Mouse (Mus musculus) bone marrow, adult 2 months (tissue): Measurements from ENCODE around the gene Cdh16.

ENCODE experiments used
- CTCF ChIP-seq: fragments of 200-500 bp; IDR thresholded peaks from 2 replicates; pipeline ENCODE4 v1.5.1; 2011; ENCODE audit warnings: low read length, control low read depth; ENCODE audit not compliant: control insufficient read depth, insufficient read depth
- POLR2A ChIP-seq: fragments of 200-500 bp; IDR thresholded peaks from 2 replicates; pipeline ENCODE4 v1.6.1; 2011; ENCODE audit warnings: low read depth, mild to moderate bottlenecking, control low read depth, low read length, borderline replicate concordance; ENCODE audit not compliant: control insufficient read depth

DNA sequence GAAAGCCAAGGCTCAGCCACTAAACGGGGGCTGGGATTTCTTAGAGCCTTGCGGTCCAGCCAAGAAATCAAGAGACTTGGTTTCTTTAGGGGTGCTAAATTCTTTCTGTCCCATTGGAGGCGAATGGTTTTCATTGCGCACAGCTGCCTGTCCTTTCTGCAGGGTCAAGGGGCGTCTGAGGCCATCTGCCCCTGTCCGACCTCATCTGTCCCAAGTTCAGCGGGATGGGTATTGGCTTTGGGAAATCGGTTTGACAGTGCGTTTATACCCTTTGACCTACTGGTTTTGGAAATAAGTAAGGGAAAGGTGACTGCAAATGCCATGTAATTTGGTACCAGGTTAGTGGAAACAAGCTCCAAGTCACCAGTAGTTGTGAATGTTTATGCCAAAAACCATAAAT lies 32.3 kb downstream of the Cdh16 start:
- no peak for TF ChIP-seq CTCF
- no peak for TF ChIP-seq POLR2A
